Mouse (Mus musculus): Measurements from ENCODE around the gene Foxs1. TPM values are rescaled to one million over a fixed set of nuclear protein-coding genes. Genes with fewer than 3 reads are reported as not detected.

Gene Foxs1
- 2.1 and 2.9 TPM in 2 replicates for polyA plus RNA-seq (2015; fragmentation: Nextera tagmentation; extraction: Ambion mirVana)

- no peak within 1 kb of the TSS for H3K4me2 ChIP-seq (replicated peaks; ENCODE audit: low read depth)
- no peak for ATAC-seq
Measured at GRCm38 (mm10) chr2:152933048-152933447, at the start of gene Foxs1. Foxs1 (minus strand) TSS chr2:152933208.

GRCm38 (mm10) chr2:152976991-152977390, 44.0 kb upstream of the Foxs1 start:
- no peak overlapping the region for H3K4me2 ChIP-seq (replicated peaks; ENCODE audit: low read depth)
- H3K4me3 ChIP-seq (ENCODE audit: low read depth, low read length): no peak overlapping the region
- no peak overlapping the region for H3K27ac ChIP-seq (ENCODE audit: low read depth, low read length)
- no peak overlapping the region for H3K9ac ChIP-seq (ENCODE audit: low read depth, low read length)
- H3K9me3 ChIP-seq (ENCODE audit: control insufficient read depth): no peaks in the 10 kb centered on the region
- no peaks in the 10 kb centered on the region for H3K36me3 ChIP-seq (ENCODE audit: control insufficient read depth, insufficient read depth)
- no peak for ATAC-seq
- WGBS: 61% methylated on average over 3 of the region's 3 CpGs
- no peaks in the 10 kb centered on the region for H3K27me3 ChIP-seq (replicated peaks; ENCODE audit: control insufficient read depth, insufficient read depth, low read length)
- no peaks in the 10 kb centered on the region for H3K4me1 ChIP-seq (replicated peaks; ENCODE audit: control insufficient read depth, insufficient read depth, low read length)
- TF ChIP-seq CTCF (IDR thresholded peaks at IDR 0.05; ENCODE audit: low read depth): no peak

More at GRCm38 (mm10) chr2:152933048-152933447, at the start of gene Foxs1:
- Histone ChIP-seq H3K9ac (ENCODE audit: low read depth, low read length) (no peak within 1 kb of the TSS), H3K27ac (ENCODE audit: low read depth, low read length) (no peak within 1 kb of the TSS), H3K4me1 (replicated peaks; ENCODE audit: control insufficient read depth, insufficient read depth, low read length) (no peaks in the 10 kb centered on the region), H3K36me3 (ENCODE audit: control insufficient read depth, insufficient read depth) (no peaks in the 10 kb centered on the region), H3K27me3 (replicated peaks; ENCODE audit: control insufficient read depth, insufficient read depth, low read length) (0 out of 2 replicates have a peak, but pooled peaks cover 5% of the 10 kb centered on the region), H3K9me3 (ENCODE audit: control insufficient read depth) (no peaks in the 10 kb centered on the region), H3K4me3 (ENCODE audit: low read depth, low read length) (no peak within 1 kb of the TSS)
- 32% methylated on average over 9 of the region's 9 CpGs for WGBS
- TF ChIP-seq CTCF (IDR thresholded peaks at IDR 0.05; ENCODE audit: low read depth): no peak

- ATAC-seq: no peak
- Histone ChIP-seq H3K4me2 (replicated peaks; ENCODE audit: low read depth) (no peak overlapping the region), H3K36me3 (ENCODE audit: control insufficient read depth, insufficient read depth) (no peaks in the 10 kb centered on the region)
Measured at GRCm38 (mm10) chr2:152965555-152965954, 32.5 kb upstream of the Foxs1 start.

GRCm38 (mm10) chr2:152962091-152962793, 29.2 kb upstream of the Foxs1 start, which contains the start of gene Ttll9:
Ttll9 (plus strand) TSS chr2:152962485.
- H3K27ac ChIP-seq (ENCODE audit: low read depth, low read length): no peak within 1 kb of the TSS
- no peak within 1 kb of the TSS for H3K9ac ChIP-seq (ENCODE audit: low read depth, low read length)
- no peaks in the 10 kb centered on the region for H3K36me3 ChIP-seq (ENCODE audit: control insufficient read depth, insufficient read depth)
- H3K9me3 ChIP-seq (ENCODE audit: control insufficient read depth): no peaks in the 10 kb centered on the region
- WGBS: 3% methylated on average over 34 of the region's 34 CpGs
- no peak for TF ChIP-seq CTCF (IDR thresholded peaks at IDR 0.05; ENCODE audit: low read depth)
- no peaks in the 10 kb centered on the region for H3K4me1 ChIP-seq (replicated peaks; ENCODE audit: control insufficient read depth, insufficient read depth, low read length)
- H3K4me3 ChIP-seq (ENCODE audit: low read depth, low read length): peak within 1 kb of the TSS; percentile 37
- peak; percentile 56; the same call in 1 of the 2 replicates for ATAC-seq
- 0 out of 2 replicates have a peak, but pooled peaks cover 4% of the 10 kb centered on the region for H3K27me3 ChIP-seq (replicated peaks; ENCODE audit: control insufficient read depth, insufficient read depth, low read length)
- H3K4me2 ChIP-seq (replicated peaks; ENCODE audit: low read depth): peak within 1 kb of the TSS; percentile 65

More at GRCm38 (mm10) chr2:152965555-152965954, 32.5 kb upstream of the Foxs1 start:
- H3K4me1 ChIP-seq (replicated peaks; ENCODE audit: control insufficient read depth, insufficient read depth, low read length): no peaks in the 10 kb centered on the region
- no peaks in the 10 kb centered on the region for H3K9me3 ChIP-seq (ENCODE audit: control insufficient read depth)
- TF ChIP-seq CTCF (IDR thresholded peaks at IDR 0.05; ENCODE audit: low read depth): no peak
- no peak overlapping the region for H3K27ac ChIP-seq (ENCODE audit: low read depth, low read length)
- H3K4me3 ChIP-seq (ENCODE audit: low read depth, low read length): no peak overlapping the region
- 0 out of 2 replicates have a peak, but pooled peaks cover 4% of the 10 kb centered on the region for H3K27me3 ChIP-seq (replicated peaks; ENCODE audit: control insufficient read depth, insufficient read depth, low read length)
- WGBS: 61% methylated on average over 4 of the region's 4 CpGs
- no peak overlapping the region for H3K9ac ChIP-seq (ENCODE audit: low read depth, low read length)

GRCm38 (mm10) chr2:152958116-152958515, 25.1 kb upstream of the Foxs1 start:
- H3K4me3 ChIP-seq (ENCODE audit: low read depth, low read length): no peak overlapping the region

GRCm38 (mm10) chr2:152951850-152952720, 19.1 kb upstream of the Foxs1 start:
- ATAC-seq: no peak
- peaks cover 27% of the 10 kb centered on the region for H3K27me3 ChIP-seq (replicated peaks; ENCODE audit: control insufficient read depth, insufficient read depth, low read length)
- TF ChIP-seq CTCF (IDR thresholded peaks at IDR 0.05; ENCODE audit: low read depth): no peak

More at GRCm38 (mm10) chr2:152958116-152958515, 25.1 kb upstream of the Foxs1 start:
- no peak for TF ChIP-seq CTCF (IDR thresholded peaks at IDR 0.05; ENCODE audit: low read depth)
- WGBS: 70% methylated on average over 3 of the region's 3 CpGs
- no peaks in the 10 kb centered on the region for H3K36me3 ChIP-seq (ENCODE audit: control insufficient read depth, insufficient read depth)
- H3K4me2 ChIP-seq (replicated peaks; ENCODE audit: low read depth): no peak overlapping the region
- H3K9ac ChIP-seq (ENCODE audit: low read depth, low read length): no peak overlapping the region
- H3K9me3 ChIP-seq (ENCODE audit: control insufficient read depth): no peaks in the 10 kb centered on the region
- peaks cover 4% of the 10 kb centered on the region; the same call in 1 of the 2 replicates for H3K27me3 ChIP-seq (replicated peaks; ENCODE audit: control insufficient read depth, insufficient read depth, low read length)
- no peak overlapping the region for H3K27ac ChIP-seq (ENCODE audit: low read depth, low read length)
- no peaks in the 10 kb centered on the region for H3K4me1 ChIP-seq (replicated peaks; ENCODE audit: control insufficient read depth, insufficient read depth, low read length)
- no peak for ATAC-seq

More at GRCm38 (mm10) chr2:152951850-152952720, 19.1 kb upstream of the Foxs1 start:
- H3K9ac ChIP-seq (ENCODE audit: low read depth, low read length): no peak overlapping the region
- H3K4me3 ChIP-seq (ENCODE audit: low read depth, low read length): peak overlapping the region; percentile 56
- H3K36me3 ChIP-seq (ENCODE audit: control insufficient read depth, insufficient read depth): no peaks in the 10 kb centered on the region
- H3K9me3 ChIP-seq (ENCODE audit: control insufficient read depth): no peaks in the 10 kb centered on the region
- H3K4me1 ChIP-seq (replicated peaks; ENCODE audit: control insufficient read depth, insufficient read depth, low read length): no peaks in the 10 kb centered on the region
- 21% methylated on average over 13 of the region's 13 CpGs for WGBS
- peak overlapping the region; percentile 91 for H3K4me2 ChIP-seq (replicated peaks; ENCODE audit: low read depth)
- H3K27ac ChIP-seq (ENCODE audit: low read depth, low read length): no peak overlapping the region
